Mouse (Mus musculus) kidney, adult 2 months (tissue): Measurements from ENCODE around the gene Dip2c.

Source experiments
- CTCF ChIP-seq: fragments of 200-500 bp; conservative IDR thresholded peaks from 2 replicates; pipeline ENCODE4 v1.5.1; 2011; ENCODE audit warnings: low read depth, mild to moderate bottlenecking, control low read depth, low read length, moderate library complexity, mixed read lengths; ENCODE audit not compliant: insufficient read depth, insufficient read length
- POLR2A ChIP-seq: fragments of 200-500 bp; IDR thresholded peaks from one replicate; pipeline ENCODE4 v1.6.1; 2011; ENCODE audit warnings: low read depth, low read length, control low read depth

DNA sequence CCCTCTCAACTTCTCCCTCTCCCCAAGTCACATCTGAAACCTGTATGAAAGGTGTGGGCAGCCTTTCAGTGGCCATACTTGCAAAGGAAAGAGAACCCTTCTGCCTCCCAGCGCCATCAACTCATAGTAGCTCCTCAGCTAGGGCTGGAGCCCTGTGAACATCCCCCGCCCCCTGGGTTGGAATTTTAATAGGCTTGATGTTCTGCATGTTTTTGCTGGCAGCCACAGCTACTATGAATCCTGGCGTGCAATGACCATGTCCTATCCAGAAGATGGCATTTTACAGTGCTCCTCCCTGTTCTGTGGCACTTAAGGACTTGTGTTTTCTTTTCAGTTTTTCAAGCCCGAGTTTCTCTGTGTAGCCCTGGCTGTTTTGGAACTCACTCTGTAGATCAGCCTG lies 166.7 kb downstream of the Dip2c start:
- TF ChIP-seq CTCF: no peak
- no peak for TF ChIP-seq POLR2A
